Mouse (Mus musculus): ENCODE measurements around the gene Camsap1. TPM values are rescaled to one million over a fixed set of nuclear protein-coding genes. Genes with fewer than 3 reads are reported as not detected.

Gene Camsap1
- polyA plus RNA-seq, 2 experiments = 2.8 to 4.7 TPM

DNA sequence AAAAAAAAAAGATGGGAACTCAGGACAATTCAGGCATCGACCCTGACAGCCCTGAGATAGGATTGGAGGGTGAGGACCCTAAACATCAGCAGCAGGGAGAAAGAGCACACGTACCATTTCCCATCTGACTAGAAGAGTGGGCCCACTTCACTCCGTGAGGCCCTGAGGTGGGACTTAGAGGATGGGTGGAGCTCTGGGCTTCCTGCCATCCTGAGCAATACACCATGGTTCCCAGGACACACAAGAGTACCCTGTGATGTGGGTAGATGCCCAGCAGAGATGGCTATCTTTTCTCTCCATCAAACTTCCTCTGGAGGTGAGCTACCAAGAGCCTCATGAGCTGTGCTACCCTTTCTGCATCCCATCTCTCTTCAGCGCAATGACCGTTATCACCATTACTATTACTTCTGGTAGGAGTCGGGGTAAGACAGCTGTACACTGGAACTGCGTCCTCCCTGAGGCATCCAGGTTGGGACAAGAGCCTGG, 105.8 kb downstream of the Camsap1 start:
- H3K36me3 ChIP-seq (replicated peaks; ENCODE audit: control insufficient read depth, insufficient read depth, low read depth) = no peaks in the 10 kb centered on the region
- no peak overlapping the region for H3K27ac ChIP-seq
- H3K9ac ChIP-seq (replicated peaks) = no peak overlapping the region
- ATAC-seq (ENCODE audit: insufficient read depth) = no peak
- no peak overlapping the region for H3K4me2 ChIP-seq (ENCODE audit: low read depth)
- 32% methylated on average over 7 of the region's 7 CpGs for WGBS (ENCODE audit: insufficient replicate concordance)
- no peaks in the 10 kb centered on the region for H3K4me1 ChIP-seq (replicated peaks; ENCODE audit: control insufficient read depth in 2 of 2, insufficient read depth in 2 of 2, low read length in 1 of 2)
- no peaks in the 10 kb centered on the region for H3K9me3 ChIP-seq (ENCODE audit: control insufficient read depth, low read length)
- TF ChIP-seq CTCF (IDR thresholded peaks at IDR 0.05; ENCODE audit: low read depth) (no peak), EP300 (IDR thresholded peaks at IDR 0.05; ENCODE audit: low read depth) (no peak)
- no peak for DNase-seq (ENCODE audit: low read depth in 3 of 3, low spot score in 3 of 3)
- peaks cover 13% of the 10 kb centered on the region for H3K27me3 ChIP-seq (ENCODE audit: control insufficient read depth, insufficient read depth, low read length)
- no peak overlapping the region for H3K4me3 ChIP-seq (ENCODE audit: insufficient read depth in 1 of 2, low read depth in 2 of 2, low read length in 2 of 2)

Other genes starting within 250 kb of the Camsap1 start
- not detected in 2 replicates for gene Obp2b, start 246.3 kb downstream of the Camsap1 start, polyA plus RNA-seq (2012; rRNA removed)
- not detected in 2 replicates for gene Obp2b, start 246.3 kb downstream of the Camsap1 start, polyA plus RNA-seq (2014; fragmentation: Nextera tagmentation; extraction: Ambion mirVana)
- gene Lcn3, start 217.7 kb downstream of the Camsap1 start, polyA plus RNA-seq (2012; rRNA removed) = not detected in 2 replicates
- gene Lcn3, start 217.7 kb downstream of the Camsap1 start, polyA plus RNA-seq (2014; fragmentation: Nextera tagmentation; extraction: Ambion mirVana) = not detected in 2 replicates
- not detected in 2 replicates for gene Lcn11, start 206.3 kb downstream of the Camsap1 start, polyA plus RNA-seq (2012; rRNA removed)
- not detected in 2 replicates for gene Lcn11, start 206.3 kb downstream of the Camsap1 start, polyA plus RNA-seq (2014; fragmentation: Nextera tagmentation; extraction: Ambion mirVana)
- gene Gm13539, start 201.0 kb downstream of the Camsap1 start, polyA plus RNA-seq (2012; rRNA removed) = not detected in 2 replicates
- gene Gm13539, start 201.0 kb downstream of the Camsap1 start, polyA plus RNA-seq (2014; fragmentation: Nextera tagmentation; extraction: Ambion mirVana) = not detected in 2 replicates
- not detected in 2 replicates for gene Glt6d1, start 167.4 kb downstream of the Camsap1 start, polyA plus RNA-seq (2012; rRNA removed)
- gene Glt6d1, start 167.4 kb downstream of the Camsap1 start, polyA plus RNA-seq (2014; fragmentation: Nextera tagmentation; extraction: Ambion mirVana) = not detected in 2 replicates
- gene Lcn9, start 160.1 kb downstream of the Camsap1 start, polyA plus RNA-seq (2012; rRNA removed) = not detected in 2 replicates
- gene Lcn9, start 160.1 kb downstream of the Camsap1 start, polyA plus RNA-seq (2014; fragmentation: Nextera tagmentation; extraction: Ambion mirVana) = not detected in 2 replicates
- not detected in 2 replicates for gene Sohlh1, start 136.0 kb downstream of the Camsap1 start, polyA plus RNA-seq (2012; rRNA removed)
- not detected in 2 replicates for gene Sohlh1, start 136.0 kb downstream of the Camsap1 start, polyA plus RNA-seq (2014; fragmentation: Nextera tagmentation; extraction: Ambion mirVana)
- gene Kcnt1, start 119.5 kb downstream of the Camsap1 start, polyA plus RNA-seq (2012; rRNA removed) = 0.08 and 0.09 TPM in 2 replicates
- not detected in 2 replicates for gene Kcnt1, start 119.5 kb downstream of the Camsap1 start, polyA plus RNA-seq (2014; fragmentation: Nextera tagmentation; extraction: Ambion mirVana)
- gene Ubac1, start 38.5 kb upstream of the Camsap1 start, polyA plus RNA-seq (2012; rRNA removed) = 259 and 320 TPM in 2 replicates
- gene Ubac1, start 38.5 kb upstream of the Camsap1 start, polyA plus RNA-seq (2014; fragmentation: Nextera tagmentation; extraction: Ambion mirVana) = 504 and 526 TPM in 2 replicates
- 1.4 TPM in 2 replicates for gene Nacc2, start 139.9 kb upstream of the Camsap1 start, polyA plus RNA-seq (2012; rRNA removed)
- gene Nacc2, start 139.9 kb upstream of the Camsap1 start, polyA plus RNA-seq (2014; fragmentation: Nextera tagmentation; extraction: Ambion mirVana) = 2.4 and 3.1 TPM in 2 replicates
- gene Lhx3, start 225.0 kb upstream of the Camsap1 start, polyA plus RNA-seq (2012; rRNA removed) = 0.02 TPM in 1 of 2 replicates, not detected in the other
- gene Lhx3, start 225.0 kb upstream of the Camsap1 start, polyA plus RNA-seq (2014; fragmentation: Nextera tagmentation; extraction: Ambion mirVana) = not detected in 2 replicates